Mouse (Mus musculus) testis, postnatal 14 days (tissue): Measurements from ENCODE around the gene Ugt1a6b.
"Not testable (repeated sequence)": the region's sequence is repeated elsewhere in the genome, so short reads cannot be mapped to it uniquely, and the experiment has no call there.

Source experiments
- DNase-seq: peaks from one replicate; pipeline ENCODE4 v3.0.0; 2021; ENCODE audit warnings: low spot score

The Ugt1a6b gene

GRCm38 (mm10) chr1:88224029-88224776 lies 121.2 kb downstream of the Ugt1a6b start:
- DNase-seq: peak; percentile 24

GRCm38 (mm10) chr1:88225301-88225700 lies 122.2 kb downstream of the Ugt1a6b start:
- not testable (repeated sequence) for DNase-seq

DNA sequence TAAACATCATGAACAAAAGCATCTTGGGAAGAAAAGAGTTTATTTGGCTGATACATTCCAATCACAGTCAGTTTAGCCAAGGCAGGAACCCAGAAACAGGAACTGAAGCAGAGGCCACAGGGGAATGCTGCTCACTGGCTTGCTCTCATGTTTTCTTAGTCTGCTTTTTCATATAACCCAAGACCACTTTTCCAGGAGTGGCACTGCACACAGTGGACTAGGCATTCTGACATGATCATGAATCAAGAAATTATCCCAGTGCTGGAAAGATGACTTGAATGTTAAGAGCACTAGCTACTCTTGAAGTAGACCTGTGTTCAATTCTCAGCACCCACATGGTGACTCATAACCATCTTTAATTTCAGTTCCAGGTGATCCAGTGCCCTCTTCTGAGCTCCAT lies 122.7 kb downstream of the Ugt1a6b start:
- no peak for DNase-seq

- peak; percentile 8 for DNase-seq
Observed at GRCm38 (mm10) chr1:88226670-88227379, 123.8 kb downstream of the Ugt1a6b start, which contains the start of gene Mroh2a. Gene Mroh2a, plus strand, starts transcription at chr1:88226986.

- no peak for DNase-seq
Observed at GRCm38 (mm10) chr1:88227482-88227881, 124.4 kb downstream of the Ugt1a6b start.

GRCm38 (mm10) chr1:88228121-88228520 lies 125.1 kb downstream of the Ugt1a6b start:
- DNase-seq: no peak

GRCm38 (mm10) chr1:88229566-88229965 lies 126.5 kb downstream of the Ugt1a6b start:
- DNase-seq: no peak

DNA sequence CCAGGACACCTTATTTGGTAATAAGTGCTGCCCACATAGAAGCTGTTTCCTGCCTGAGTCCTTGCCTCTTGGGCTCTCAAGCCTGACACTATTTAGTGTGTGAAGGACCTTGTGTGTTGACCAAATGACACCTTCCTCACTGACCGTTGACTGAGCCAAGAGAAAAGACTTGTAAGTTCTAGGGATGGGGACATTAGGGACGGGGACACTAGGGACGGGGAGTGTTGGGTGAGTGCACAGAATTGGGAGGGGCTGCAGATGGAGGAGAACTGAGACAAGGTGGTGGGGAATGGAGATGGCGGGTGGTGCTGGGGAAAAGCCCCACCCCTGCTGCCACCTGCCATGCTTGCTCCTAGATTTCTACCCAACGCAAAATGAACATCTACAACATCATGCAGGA lies 126.9 kb downstream of the Ugt1a6b start:
- no peak for DNase-seq

- DNase-seq: no peak
Observed at GRCm38 (mm10) chr1:88230421-88230820, 127.4 kb downstream of the Ugt1a6b start.

DNA sequence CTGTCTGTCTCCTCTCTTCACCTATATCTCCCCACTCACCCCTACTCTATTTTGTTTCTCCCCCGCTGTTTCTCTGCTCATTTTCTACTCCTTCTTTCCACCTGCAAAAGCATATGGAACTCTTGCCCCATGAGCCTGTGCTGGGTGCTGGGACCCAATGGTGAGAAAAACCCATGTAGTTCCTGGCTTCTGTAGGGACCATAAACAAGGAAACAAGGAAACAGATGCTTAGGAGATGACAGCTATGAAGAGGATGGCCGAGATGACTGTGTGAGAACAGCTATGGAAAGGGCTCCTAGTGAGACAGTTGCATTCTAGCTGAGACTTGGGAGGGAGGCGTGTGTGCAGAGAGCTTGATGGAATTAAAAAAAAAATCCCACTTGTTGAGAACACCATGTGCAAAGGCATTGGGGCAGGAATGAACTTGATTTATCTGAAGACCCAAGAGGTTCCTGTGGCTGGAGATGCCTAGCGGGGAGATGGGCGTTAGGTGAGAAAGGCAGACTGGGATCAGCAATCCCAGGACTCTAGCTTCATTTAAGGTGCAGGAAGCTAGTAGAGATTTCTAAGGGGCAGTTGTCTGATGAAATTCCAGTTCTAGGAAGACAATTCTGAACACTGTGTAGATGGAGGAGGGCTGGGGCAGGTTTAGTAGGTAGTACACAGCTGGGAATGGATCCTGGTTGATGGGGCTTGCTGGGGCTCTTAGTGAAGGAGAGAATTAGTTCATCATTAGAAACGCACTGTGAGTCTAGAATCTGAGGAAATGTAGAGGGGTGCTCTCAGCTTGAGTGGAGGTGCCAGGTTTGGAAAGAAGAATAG lies 128.1 kb downstream of the Ugt1a6b start:
- DNase-seq: no peak

DNA sequence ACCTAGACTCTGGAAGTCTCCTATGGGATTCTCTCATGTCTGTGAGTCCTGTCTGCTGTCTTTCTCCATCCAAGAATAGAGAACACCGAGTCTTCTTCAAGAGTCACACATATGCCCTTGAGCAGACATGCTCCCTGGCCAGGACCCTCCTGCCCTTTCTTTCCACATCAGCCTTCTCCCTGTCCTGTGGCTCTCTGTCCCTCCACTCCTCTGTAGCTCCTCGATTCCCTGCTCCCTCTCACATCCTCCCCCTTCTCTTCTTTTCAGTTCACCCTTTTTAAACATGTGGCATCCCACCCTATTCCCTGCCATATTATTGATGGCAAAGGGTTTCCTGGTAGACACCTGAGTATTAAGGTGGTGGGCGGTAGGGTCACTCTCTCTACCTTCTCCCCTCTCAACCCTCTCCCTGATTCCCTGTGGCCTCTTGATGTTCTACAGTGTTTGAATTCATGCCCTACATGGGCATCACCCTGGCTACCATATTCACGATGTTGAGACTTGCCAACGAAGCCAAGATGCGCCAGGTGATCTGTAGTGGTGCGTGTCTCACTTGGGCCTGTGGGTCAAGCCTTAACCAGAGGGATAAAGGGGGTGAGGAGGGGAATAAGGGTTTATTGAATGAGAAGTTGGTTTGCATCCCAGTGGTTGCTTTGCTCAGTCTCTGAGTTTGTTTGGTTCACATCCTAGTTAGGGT lies 128.9 kb downstream of the Ugt1a6b start:
- DNase-seq: no peak

DNA sequence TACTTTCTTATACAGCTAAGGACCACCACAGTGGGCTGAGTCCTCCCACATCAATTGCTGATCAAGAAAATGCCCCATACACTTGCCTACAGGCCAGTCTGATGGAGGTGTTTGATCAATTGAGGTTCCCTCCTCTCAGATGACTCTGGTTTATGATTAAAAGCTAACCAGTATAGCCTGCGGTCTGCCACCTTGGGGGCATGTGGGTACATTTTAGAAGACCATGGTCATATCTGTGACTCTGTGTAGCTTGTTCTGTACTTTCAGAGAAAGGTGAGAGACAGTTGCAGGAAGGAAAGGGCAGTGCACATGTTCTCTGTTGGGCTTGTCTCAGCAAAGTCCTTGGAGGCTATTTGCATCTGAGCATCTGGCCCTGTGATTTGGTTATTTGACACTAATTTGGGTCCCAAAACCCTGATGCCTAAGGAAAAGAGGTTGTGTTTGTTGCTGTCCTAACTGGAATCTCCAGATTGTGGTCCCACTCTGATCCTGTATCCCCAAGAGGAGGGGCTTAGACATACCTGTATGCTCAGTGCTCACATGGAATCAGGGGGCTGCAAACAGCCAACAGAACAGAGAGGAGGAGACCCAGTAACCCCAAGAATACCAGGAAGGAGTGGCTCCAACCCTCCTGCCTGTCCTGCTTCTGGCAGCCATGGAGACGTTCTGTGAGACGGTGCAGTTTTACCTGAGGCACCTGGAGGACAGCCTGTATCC lies 129.8 kb downstream of the Ugt1a6b start:
- no peak for DNase-seq

DNA sequence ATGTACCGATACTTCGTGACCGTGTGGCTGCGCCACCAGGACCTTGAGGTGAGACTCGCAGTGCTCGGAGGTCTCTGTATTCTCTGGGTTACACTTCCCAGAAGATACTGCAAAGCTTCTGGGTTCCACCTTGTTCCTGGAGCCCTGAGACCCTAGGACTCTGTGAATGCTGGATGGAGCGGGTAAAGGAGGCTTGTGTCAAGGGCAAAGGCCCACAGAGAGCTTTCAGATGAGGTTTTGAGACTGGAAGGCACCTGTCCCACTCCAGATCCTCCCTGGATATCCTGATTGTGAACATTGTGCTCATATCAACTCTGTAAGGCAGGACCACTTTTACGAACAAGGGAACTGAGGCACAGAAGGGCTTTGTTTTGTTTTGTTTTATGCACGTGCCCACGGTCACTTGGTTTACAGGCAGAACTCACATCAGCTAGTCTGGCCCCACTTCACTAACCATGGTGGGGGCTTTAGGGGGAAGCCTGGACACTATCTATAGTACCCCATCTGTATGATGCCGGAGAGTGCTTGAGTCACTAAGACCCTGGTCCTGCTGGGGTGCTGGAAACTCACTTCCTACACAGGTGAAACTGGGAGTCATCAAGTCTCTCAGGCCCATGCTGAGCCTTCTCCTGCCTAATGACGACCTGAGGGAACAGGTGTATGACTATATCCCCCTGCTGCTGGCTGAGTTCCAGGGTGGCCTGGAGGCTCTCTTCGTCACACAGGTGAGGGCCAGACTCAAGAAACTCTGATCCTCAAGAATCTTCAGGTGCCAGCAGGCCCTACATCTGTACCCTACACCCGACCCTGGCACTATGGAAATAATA lies 130.6 kb downstream of the Ugt1a6b start:
- DNase-seq: no peak

DNA sequence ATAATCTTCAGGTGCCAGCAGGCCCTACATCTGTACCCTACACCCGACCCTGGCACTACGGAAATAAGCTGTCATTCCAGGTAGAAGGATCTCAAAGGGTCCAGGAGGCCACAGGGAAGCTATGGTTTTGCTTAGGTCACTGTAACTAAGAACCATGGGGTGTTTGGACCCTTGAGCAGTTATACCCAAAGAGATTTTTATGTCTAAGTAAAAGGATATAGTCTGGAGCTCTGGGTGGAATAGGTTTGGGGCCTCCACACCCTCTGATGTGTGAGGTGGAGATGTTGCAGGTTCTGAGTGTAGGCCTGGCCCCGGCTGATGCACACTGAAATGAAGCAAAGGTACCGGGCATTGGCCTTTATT lies 131.2 kb downstream of the Ugt1a6b start:
- no peak for DNase-seq

DNA sequence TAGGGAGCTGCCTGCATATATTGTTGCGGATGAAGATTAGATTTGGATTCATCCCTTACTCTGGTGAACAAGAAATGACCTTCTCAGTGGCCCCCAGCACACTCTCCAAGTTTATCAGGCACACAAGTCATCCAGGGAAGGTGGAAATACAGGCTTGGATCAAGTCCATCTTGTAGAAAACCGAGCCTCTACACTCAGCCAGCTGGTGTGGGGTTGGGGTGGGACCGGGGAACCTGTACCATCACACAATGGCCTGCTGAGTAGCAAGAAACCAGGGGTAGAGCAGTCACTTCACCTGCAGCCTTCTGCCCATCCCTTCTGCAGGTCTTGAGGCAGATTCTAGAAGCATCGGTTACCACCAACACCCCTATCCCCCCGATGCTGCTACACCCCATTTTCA lies 131.6 kb downstream of the Ugt1a6b start:
- DNase-seq: no peak

- no peak for DNase-seq
Observed at GRCm38 (mm10) chr1:88235046-88235893, 132.2 kb downstream of the Ugt1a6b start.

DNA sequence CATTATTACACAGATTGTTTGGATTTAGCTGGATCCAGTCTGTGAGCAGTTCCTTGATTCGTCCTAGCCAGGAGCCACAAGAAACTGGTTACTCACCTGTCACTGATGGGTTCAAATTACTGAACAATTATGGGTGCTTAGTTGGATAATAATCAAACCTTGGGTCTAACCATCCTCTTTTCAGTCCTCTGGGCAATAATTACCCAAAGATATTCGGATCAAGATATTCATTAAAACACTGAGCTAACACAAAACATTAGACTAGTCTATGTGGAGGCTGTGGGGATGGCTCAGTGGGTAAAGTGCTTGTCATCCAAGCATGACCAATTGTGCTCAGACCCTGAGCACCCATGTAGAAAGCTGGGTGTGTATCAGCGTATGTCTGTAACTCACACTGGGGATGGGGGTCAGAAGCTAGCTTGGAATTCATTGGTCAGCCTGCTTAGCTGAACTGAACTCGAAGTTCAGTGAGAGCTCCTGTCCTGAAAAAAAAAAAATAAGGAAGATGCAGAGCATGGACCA lies 132.9 kb downstream of the Ugt1a6b start:
- no peak for DNase-seq

- no peak for DNase-seq
Observed at GRCm38 (mm10) chr1:88237311-88237710, 134.3 kb downstream of the Ugt1a6b start.

- DNase-seq: no peak
Observed at GRCm38 (mm10) chr1:88238771-88239170, 135.7 kb downstream of the Ugt1a6b start.
